Mouse (Mus musculus) gastrocnemius, adult 8-10 months (tissue): ENCODE results near the gene Psmc5. TPM values are rescaled to one million over a fixed set of nuclear protein-coding genes. Genes with fewer than 3 reads are reported as not detected.

Experiments
- DNase-seq, 2 experiments: peaks; one replicate each; pipeline ENCODE4 v3.0.0; 2022; ENCODE audit warnings: low spot score in 2 of 2
- total RNA-seq, 4 experiments: library from RNA; stranded (reverse); gene quantifications; 2 replicates each; pipeline ENCODE4 v1.2.4; 2022

Psmc5 gene
- total RNA-seq, 4 experiments from 2014 or later = 125 to 150 (median 137) TPM

- DNase-seq = peak; percentile 91 to 93
Measured at GRCm38 (mm10) chr11:106268326-106269059, 12.5 kb downstream of the Psmc5 start.

- DNase-seq = no peak
Measured at GRCm38 (mm10) chr11:106269060-106269431, 13.1 kb downstream of the Psmc5 start.

GRCm38 (mm10) chr11:106271131-106271793 is 15.3 kb downstream of the Psmc5 start:
- no peak for DNase-seq

GRCm38 (mm10) chr11:106271794-106272643 is 16.1 kb downstream of the Psmc5 start:
- DNase-seq = no peak

GRCm38 (mm10) chr11:106272644-106273310 is 16.8 kb downstream of the Psmc5 start, which contains the start of gene Smarcd2:
Gene Smarcd2, minus strand, starts transcription at chr11:106272972.
- peak; percentile 99 for DNase-seq

- no peak for DNase-seq
Measured at GRCm38 (mm10) chr11:106273311-106273684, 17.3 kb downstream of the Psmc5 start.

GRCm38 (mm10) chr11:106273811-106274210 is 17.9 kb downstream of the Psmc5 start:
- DNase-seq = no peak

GRCm38 (mm10) chr11:106274374-106274773 is 18.4 kb downstream of the Psmc5 start:
- no peak for DNase-seq

GRCm38 (mm10) chr11:106274971-106275411 is 19.0 kb downstream of the Psmc5 start:
- DNase-seq = no peak

- peak; percentile 85 to 89 for DNase-seq
Measured at GRCm38 (mm10) chr11:106276454-106276853, 20.5 kb downstream of the Psmc5 start, which contains the start of gene Tcam1. Gene Tcam1, plus strand, starts transcription at chr11:106276672.

- no peak for DNase-seq
Measured at GRCm38 (mm10) chr11:106282452-106282851, 26.5 kb downstream of the Psmc5 start.

GRCm38 (mm10) chr11:106283371-106283770 is 27.4 kb downstream of the Psmc5 start:
- no peak for DNase-seq

GRCm38 (mm10) chr11:106284126-106284525 is 28.2 kb downstream of the Psmc5 start:
- no peak for DNase-seq

GRCm38 (mm10) chr11:106286206-106286605 is 30.3 kb downstream of the Psmc5 start:
- DNase-seq = no peak

GRCm38 (mm10) chr11:106286987-106287386 is 31.0 kb downstream of the Psmc5 start:
- DNase-seq = no peak

- DNase-seq = peak in 1 of 2 experiments; percentile 71
Measured at GRCm38 (mm10) chr11:106289369-106289768, 33.4 kb downstream of the Psmc5 start.

- DNase-seq = no peak
Measured at GRCm38 (mm10) chr11:106290376-106290775, 34.4 kb downstream of the Psmc5 start.

- no peak for DNase-seq
Measured at GRCm38 (mm10) chr11:106291861-106292260, 35.9 kb downstream of the Psmc5 start.

- DNase-seq = no peak
Measured at GRCm38 (mm10) chr11:106301765-106302164, 45.8 kb downstream of the Psmc5 start, which contains the start of gene Gh. Gene Gh, minus strand, starts transcription at chr11:106301865.

- no peak for DNase-seq
Measured at GRCm38 (mm10) chr11:106302634-106303033, 46.7 kb downstream of the Psmc5 start.
